Mouse (Mus musculus) embryo, embryonic 10 days (tissue): ENCODE data around the gene Mettl26.

Source experiments
- DNase-seq: peaks from one replicate; pipeline ENCODE4 v3.0.0-alpha.2; 2015; ENCODE audit warnings: low spot score

Gene Mettl26

GRCm38 (mm10) chr17:25837533-25837932 lies 37.3 kb upstream of the Mettl26 start:
- DNase-seq = no peak

GRCm38 (mm10) chr17:25838904-25839303 lies 36.0 kb upstream of the Mettl26 start:
- DNase-seq = no peak

- no peak for DNase-seq
These were observed 35.2 kb upstream of the Mettl26 start for GRCm38 (mm10) chr17:25839455-25840235.

GRCm38 (mm10) chr17:25840519-25840918 lies 34.4 kb upstream of the Mettl26 start:
- no peak for DNase-seq

- no peak for DNase-seq
These were observed 33.6 kb upstream of the Mettl26 start, which contains the start of gene Gm20683 for GRCm38 (mm10) chr17:25841117-25841880. Gene Gm20683, minus strand, starts transcription at chr17:25841763.

GRCm38 (mm10) chr17:25842509-25842908 lies 32.4 kb upstream of the Mettl26 start:
- no peak for DNase-seq

GRCm38 (mm10) chr17:25843122-25843521 lies 31.8 kb upstream of the Mettl26 start:
- no peak for DNase-seq

- DNase-seq = no peak
These were observed 31.1 kb upstream of the Mettl26 start for GRCm38 (mm10) chr17:25843636-25844395.

- peak; percentile 97 for DNase-seq
These were observed 30.4 kb upstream of the Mettl26 start, which contains the start of gene Rhot2 for GRCm38 (mm10) chr17:25844396-25844901. Gene Rhot2, minus strand, starts transcription at chr17:25844851.

- no peak for DNase-seq
These were observed 14.6 kb upstream of the Mettl26 start for GRCm38 (mm10) chr17:25860229-25860628.

GRCm38 (mm10) chr17:25860832-25861703 lies 13.8 kb upstream of the Mettl26 start, which contains the start of gene Wdr90:
Gene Wdr90, minus strand, starts transcription at chr17:25861501.
- peak; percentile 99 for DNase-seq

GRCm38 (mm10) chr17:25861704-25862612 lies 12.9 kb upstream of the Mettl26 start:
- no peak for DNase-seq

- DNase-seq = no peak
These were observed 11.2 kb upstream of the Mettl26 start for GRCm38 (mm10) chr17:25863681-25864080.

- no peak for DNase-seq
These were observed 10.6 kb upstream of the Mettl26 start for GRCm38 (mm10) chr17:25864311-25864710.

GRCm38 (mm10) chr17:25865288-25865687 lies 9.6 kb upstream of the Mettl26 start:
- no peak for DNase-seq

GRCm38 (mm10) chr17:25866172-25866571 lies 8.7 kb upstream of the Mettl26 start:
- no peak for DNase-seq

GRCm38 (mm10) chr17:25867509-25867835 lies 7.4 kb upstream of the Mettl26 start:
- no peak for DNase-seq

- DNase-seq = peak; percentile 67
These were observed 6.9 kb upstream of the Mettl26 start for GRCm38 (mm10) chr17:25867836-25868600.

GRCm38 (mm10) chr17:25868601-25869191 lies 6.2 kb upstream of the Mettl26 start, which contains the start of gene Mcrip2:
Gene Mcrip2, minus strand, starts transcription at chr17:25868764.
- DNase-seq = peak; percentile 91
